Mouse (Mus musculus): ENCODE measurements around the gene Iqcf6. TPM values are rescaled to one million over a fixed set of nuclear protein-coding genes. Genes with fewer than 3 reads are reported as not detected.
"Not testable (repeated sequence)": the region's sequence is repeated elsewhere in the genome, so short reads cannot be mapped to it uniquely, and the experiment has no call there.

The Iqcf6 gene
- polyA plus RNA-seq, 1 experiment from 2014 or later: not detected

DNA sequence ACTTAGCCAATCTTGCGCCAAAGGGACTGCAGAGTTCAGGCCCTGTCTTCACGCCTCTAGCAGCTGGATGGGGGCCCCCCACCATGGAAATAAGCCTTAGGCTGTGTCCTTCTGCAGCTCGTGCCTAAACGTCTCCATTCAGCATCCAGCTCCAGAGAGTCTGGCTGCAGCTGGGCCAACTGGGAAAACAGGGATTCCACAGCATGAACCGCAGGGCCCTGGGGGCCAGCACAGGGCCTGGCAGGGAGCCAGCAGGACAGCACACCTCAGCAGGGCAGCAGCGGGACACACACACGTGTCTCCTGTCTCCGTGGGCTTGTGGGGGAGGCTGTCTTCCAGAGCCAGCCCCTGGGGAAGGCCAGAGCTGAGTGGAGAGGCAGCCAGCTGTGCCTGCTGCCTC is 1.4 kb downstream of the Iqcf6 start:
- 12% methylated on average over 8 of the region's 8 CpGs for WGBS
- H3K4me2 ChIP-seq, H3K9ac ChIP-seq, H3K27ac ChIP-seq, H3K36me3 ChIP-seq, H3K4me1 ChIP-seq, H3K9me3 ChIP-seq, H3K4me3 ChIP-seq, H3K27me3 ChIP-seq: not testable (repeated sequence)
- peak; percentile 25; the same call in 1 of the 2 replicates for ATAC-seq (ENCODE audit: insufficient number of reproducible peaks, low FRiP score, low TSS enrichment, low read depth)

DNA sequence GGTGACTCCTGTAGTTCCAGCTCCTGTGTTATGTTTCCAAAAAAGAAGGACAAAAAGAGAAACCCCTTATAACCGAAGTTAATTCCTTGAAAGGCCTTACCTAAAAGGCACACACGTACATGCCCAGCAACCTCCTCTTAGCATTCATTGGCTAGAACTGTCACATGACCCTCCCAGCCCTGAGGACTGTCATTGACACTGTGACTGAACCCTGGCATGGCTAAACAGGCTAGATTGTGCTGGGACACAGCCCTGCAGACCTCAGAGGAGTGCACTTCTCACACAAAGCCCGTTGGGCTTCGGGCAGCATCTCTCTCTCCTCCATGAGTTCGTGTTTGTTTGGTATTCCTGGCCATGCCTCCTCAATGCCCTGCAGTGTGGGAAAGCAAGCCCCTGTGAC is 5.8 kb downstream of the Iqcf6 start:
- H3K4me3 ChIP-seq: no peak overlapping the region
- H3K4me1 ChIP-seq: no peaks in the 10 kb centered on the region
- WGBS: 58% methylated on average over 5 of the region's 5 CpGs
- H3K9ac ChIP-seq: no peak overlapping the region
- no peak overlapping the region for H3K4me2 ChIP-seq
- H3K27me3 ChIP-seq: no peaks in the 10 kb centered on the region
- H3K9me3 ChIP-seq: no peaks in the 10 kb centered on the region
- no peak overlapping the region for H3K27ac ChIP-seq
- H3K36me3 ChIP-seq: no peaks in the 10 kb centered on the region
- no peak for ATAC-seq (ENCODE audit: insufficient number of reproducible peaks, low FRiP score, low TSS enrichment, low read depth)

DNA sequence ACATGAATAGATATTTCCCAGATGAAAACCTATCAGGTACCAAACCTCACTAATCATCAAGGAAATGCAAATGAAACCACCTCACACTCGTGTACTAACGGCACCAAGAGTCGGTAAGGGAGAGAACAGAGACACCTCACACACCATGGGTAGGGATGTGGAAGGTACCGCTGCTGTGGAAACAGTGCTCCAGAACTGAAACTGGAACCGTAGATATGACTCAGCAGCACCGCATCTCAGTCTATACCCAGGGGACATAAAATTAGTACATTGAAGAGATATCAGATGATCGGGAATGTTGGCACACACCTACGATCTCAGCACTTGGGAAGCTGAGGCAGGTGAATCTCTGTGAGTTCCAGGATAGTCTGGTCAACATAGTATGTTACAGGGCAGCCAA is 11.8 kb downstream of the Iqcf6 start:
- H3K4me2 ChIP-seq: no peak overlapping the region

DNA sequence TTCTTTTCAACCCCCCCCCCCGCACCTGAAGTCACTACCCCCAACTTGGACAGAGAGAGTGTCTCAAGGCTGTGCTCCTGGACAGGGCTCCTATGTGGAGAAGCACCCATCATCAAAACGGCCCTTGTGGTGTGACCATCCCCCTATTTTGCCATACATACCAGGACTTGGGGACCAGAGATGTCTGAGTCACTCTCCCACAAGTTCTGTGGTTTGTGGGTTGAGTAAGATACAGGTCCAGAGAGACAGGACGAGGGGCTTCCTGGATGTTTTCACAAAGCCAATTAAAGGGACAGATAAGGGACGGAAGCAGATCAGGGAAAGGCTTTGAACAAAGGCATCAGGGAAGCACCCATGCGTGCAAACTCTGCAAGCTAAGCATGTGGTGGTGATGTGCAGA is 15.0 kb downstream of the Iqcf6 start:
- WGBS: 61% methylated on average over 5 of the region's 5 CpGs
- no peak overlapping the region for H3K4me3 ChIP-seq
- ATAC-seq (ENCODE audit: insufficient number of reproducible peaks, low FRiP score, low TSS enrichment, low read depth): no peak
- H3K36me3 ChIP-seq: no peaks in the 10 kb centered on the region
- no peaks in the 10 kb centered on the region for H3K4me1 ChIP-seq
- H3K27me3 ChIP-seq: no peaks in the 10 kb centered on the region
- H3K9me3 ChIP-seq: no peaks in the 10 kb centered on the region
- no peak overlapping the region for H3K27ac ChIP-seq
- no peak overlapping the region for H3K4me2 ChIP-seq
- no peak overlapping the region for H3K9ac ChIP-seq

More for the DNA sequence above, 11.8 kb downstream of the Iqcf6 start:
- Histone ChIP-seq H3K4me3 (no peak overlapping the region), H3K27me3 (no peaks in the 10 kb centered on the region), H3K9ac (no peak overlapping the region), H3K27ac (no peak overlapping the region), H3K4me1 (no peaks in the 10 kb centered on the region), H3K36me3 (no peaks in the 10 kb centered on the region), H3K9me3 (no peaks in the 10 kb centered on the region)
- no peak for ATAC-seq (ENCODE audit: insufficient number of reproducible peaks, low FRiP score, low TSS enrichment, low read depth)
- 90% methylated on average over 8 of the region's 8 CpGs for WGBS

DNA sequence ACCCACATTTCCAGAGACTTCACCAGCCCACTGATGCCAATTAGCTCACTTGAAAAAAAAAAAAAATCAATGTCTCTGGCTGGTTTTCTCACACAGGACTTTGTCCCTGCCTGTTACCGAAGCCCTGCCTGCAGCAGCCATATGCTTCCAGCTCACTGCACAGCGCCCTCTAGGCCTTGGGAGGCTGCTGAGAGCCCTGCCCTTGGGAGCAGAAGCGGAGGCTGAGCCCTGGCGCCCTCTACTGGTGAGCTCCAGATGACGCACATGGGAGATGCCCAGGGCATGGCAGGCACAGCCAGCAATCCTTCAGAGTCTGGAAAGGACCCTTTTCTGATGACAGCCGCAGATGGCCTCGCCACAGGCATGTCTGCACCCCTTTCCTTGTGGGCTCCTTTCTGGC is 16.7 kb downstream of the Iqcf6 start:
- Histone ChIP-seq H3K27ac (no peak overlapping the region), H3K9ac (no peak overlapping the region), H3K4me3 (no peak overlapping the region), H3K27me3 (peaks cover 12% of the 10 kb centered on the region), H3K9me3 (no peaks in the 10 kb centered on the region), H3K36me3 (no peaks in the 10 kb centered on the region), H3K4me1 (no peaks in the 10 kb centered on the region), H3K4me2 (no peak overlapping the region)
- 29% methylated on average over 7 of the region's 7 CpGs for WGBS
- no peak for ATAC-seq (ENCODE audit: insufficient number of reproducible peaks, low FRiP score, low TSS enrichment, low read depth)

DNA sequence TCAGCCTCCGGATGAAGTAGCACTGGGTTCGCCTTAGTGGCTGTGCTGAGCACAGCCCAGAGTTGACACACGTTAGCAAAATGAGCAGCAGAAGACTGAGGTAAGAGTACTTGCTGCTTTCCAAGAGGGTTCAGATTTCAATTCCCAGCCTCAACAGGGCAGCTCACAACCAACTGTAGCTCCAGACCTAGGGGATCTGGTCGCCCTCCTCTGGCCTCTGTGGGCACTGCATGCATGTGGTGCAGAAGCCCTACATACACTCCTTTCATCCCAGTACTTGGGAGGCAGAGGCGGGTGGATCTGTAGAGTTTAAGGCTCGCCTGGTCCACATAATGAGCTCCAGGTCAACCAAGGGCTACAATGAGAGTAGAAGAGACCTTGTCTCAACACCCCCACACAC is 17.4 kb downstream of the Iqcf6 start:
- Histone ChIP-seq H3K36me3 (no peaks in the 10 kb centered on the region), H3K27ac (no peak overlapping the region), H3K4me2 (no peak overlapping the region), H3K9ac (no peak overlapping the region), H3K27me3 (peaks cover 12% of the 10 kb centered on the region), H3K4me3 (no peak overlapping the region), H3K4me1 (no peaks in the 10 kb centered on the region), H3K9me3 (no peaks in the 10 kb centered on the region)
- 67% methylated on average over 6 of the region's 6 CpGs for WGBS
- ATAC-seq (ENCODE audit: insufficient number of reproducible peaks, low FRiP score, low TSS enrichment, low read depth): no peak

DNA sequence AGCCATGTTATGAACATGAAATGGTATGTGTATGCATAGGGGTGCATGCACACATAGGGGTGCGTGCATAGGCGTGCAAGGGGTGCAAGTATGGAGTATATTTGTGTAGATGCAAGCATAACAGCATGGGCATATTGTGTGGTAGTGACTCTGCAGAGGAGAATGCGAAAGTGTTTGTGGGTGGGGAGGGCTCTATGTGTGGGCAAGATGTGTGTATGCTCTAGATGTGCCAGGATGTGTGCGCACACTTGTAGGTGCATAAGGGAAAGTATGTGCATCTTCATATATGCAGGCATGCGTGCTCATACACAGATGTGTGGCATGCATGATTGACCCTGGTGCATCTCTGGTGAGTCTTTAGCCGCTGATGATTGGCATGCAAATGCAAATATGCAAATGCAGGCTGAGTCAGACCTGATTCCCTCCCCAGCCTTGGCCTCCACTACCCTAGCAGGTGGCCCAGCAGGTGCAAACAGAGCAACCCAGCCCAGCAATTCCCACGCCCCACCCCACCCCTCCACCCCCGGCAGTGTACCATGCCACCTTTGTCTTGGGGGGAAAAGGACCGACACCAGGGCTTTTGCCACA is 19.4 kb downstream of the Iqcf6 start:
- no peak overlapping the region for H3K27ac ChIP-seq
- no peak overlapping the region for H3K4me2 ChIP-seq
- H3K9ac ChIP-seq: no peak overlapping the region
- ATAC-seq (ENCODE audit: insufficient number of reproducible peaks, low FRiP score, low TSS enrichment, low read depth): no peak
- H3K27me3 ChIP-seq: peaks cover 12% of the 10 kb centered on the region
- no peak overlapping the region for H3K4me3 ChIP-seq
- no peaks in the 10 kb centered on the region for H3K36me3 ChIP-seq
- 71% methylated on average over 9 of the region's 9 CpGs for WGBS
- H3K9me3 ChIP-seq: no peaks in the 10 kb centered on the region
- H3K4me1 ChIP-seq: no peaks in the 10 kb centered on the region

DNA sequence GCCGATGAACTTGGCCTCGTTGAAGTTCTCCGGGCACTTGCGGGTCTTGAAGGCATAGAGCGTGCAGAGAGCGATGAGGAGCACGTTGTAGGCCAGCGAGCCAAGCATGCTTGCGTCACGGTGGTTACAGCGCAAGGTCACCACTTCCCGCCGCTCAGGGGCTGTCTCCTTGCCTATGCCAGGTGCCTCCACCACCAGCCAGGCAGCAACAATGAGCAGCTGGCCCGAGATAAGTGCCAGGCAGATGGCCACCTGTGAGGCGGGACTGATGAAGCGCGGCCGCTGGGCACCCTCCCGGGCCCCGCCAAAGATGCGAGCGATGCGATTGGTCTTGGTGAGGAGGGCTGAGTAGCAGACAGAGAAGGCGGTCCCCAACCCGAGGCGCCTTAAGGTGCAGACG is 20.8 kb downstream of the Iqcf6 start:
- H3K4me1 ChIP-seq: no peaks in the 10 kb centered on the region
- H3K9ac ChIP-seq: no peak overlapping the region
- peaks cover 12% of the 10 kb centered on the region for H3K27me3 ChIP-seq
- no peak overlapping the region for H3K4me2 ChIP-seq
- no peak overlapping the region for H3K27ac ChIP-seq
- H3K9me3 ChIP-seq: no peaks in the 10 kb centered on the region
- WGBS: 68% methylated on average over 27 of the region's 27 CpGs
- no peak for ATAC-seq (ENCODE audit: insufficient number of reproducible peaks, low FRiP score, low TSS enrichment, low read depth)
- H3K4me3 ChIP-seq: no peak overlapping the region
- H3K36me3 ChIP-seq: no peaks in the 10 kb centered on the region

DNA sequence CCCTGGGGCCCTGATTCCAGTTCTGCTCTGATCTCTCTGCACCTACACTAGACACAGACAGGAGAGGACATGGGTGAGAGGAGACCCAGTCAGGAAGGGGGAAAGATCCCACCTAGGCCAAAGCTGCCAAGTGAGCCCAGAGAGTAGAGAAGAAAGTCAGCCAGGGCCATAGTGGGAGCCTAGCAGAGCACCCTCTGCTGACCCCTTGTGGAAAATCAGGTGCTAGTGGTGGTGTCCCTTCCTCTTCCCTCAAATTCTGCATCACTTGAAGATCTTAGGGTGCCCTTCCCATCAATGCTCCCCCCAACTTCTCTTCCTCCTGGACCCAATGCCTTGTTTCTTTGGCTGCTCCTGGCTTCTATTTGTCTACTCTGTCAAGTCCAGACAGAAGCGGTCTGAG is 26.3 kb downstream of the Iqcf6 start:
- Histone ChIP-seq H3K36me3 (peaks cover 2% of the 10 kb centered on the region; the same call in 1 of the 2 replicates), H3K9ac (no peak overlapping the region), H3K27me3 (peaks cover 36% of the 10 kb centered on the region), H3K9me3 (no peaks in the 10 kb centered on the region), H3K4me1 (peaks cover 10% of the 10 kb centered on the region), H3K4me2 (no peak overlapping the region), H3K4me3 (no peak overlapping the region), H3K27ac (no peak overlapping the region)
- 61% methylated on average over 1 of the region's 1 CpGs for WGBS
- no peak for ATAC-seq (ENCODE audit: insufficient number of reproducible peaks, low FRiP score, low TSS enrichment, low read depth)

DNA sequence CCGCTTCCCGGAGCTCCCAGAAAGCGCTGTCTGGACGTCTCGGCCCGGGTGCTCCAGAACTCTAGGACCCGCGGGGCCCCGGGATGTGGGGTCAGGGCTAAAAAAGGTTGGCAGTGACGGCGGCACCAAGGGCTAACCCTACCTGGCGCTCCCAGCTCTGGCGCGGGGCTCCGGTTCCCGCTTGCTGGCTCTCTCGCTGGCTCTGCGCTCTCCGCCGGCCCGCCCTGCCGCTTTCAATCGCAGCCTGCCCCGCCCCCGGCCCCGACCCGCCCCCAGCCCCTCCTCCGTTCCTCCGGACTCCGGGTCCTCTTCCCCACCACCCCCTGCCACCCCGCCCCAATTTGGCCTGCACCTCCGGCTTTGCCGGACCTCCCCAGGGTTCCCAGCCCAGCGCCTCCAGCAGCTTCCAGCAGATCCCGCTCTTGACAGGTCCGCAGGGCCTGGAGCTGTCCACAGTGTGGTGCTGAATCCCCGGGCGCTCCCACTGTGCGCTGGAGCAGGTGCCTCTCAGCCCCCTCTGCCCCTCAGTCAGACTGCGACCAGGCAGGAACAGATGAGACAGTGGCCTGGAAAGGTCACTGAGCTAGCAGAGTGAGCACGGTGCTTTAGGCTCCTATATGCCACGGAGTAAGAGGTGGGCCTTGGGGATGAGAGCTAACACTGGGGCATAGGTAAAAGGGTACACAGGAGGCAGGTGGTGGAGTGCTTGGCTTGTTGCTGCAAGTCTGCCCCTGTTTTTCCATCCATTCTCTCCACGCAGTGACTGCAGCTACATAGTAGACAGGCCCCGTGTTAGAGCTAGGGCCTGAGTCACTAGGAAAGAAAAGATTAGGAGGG is 29.7 kb downstream of the Iqcf6 start, which contains the start of gene Grm2:
Gene Grm2, minus strand, starts transcription at position 199 of the 837 bp plus-strand sequence.
- Histone ChIP-seq H3K9ac (no peak within 1 kb of the TSS), H3K27me3 (peaks cover 33% of the 10 kb centered on the region)
- WGBS: 3% methylated on average over 40 of the region's 44 CpGs

DNA sequence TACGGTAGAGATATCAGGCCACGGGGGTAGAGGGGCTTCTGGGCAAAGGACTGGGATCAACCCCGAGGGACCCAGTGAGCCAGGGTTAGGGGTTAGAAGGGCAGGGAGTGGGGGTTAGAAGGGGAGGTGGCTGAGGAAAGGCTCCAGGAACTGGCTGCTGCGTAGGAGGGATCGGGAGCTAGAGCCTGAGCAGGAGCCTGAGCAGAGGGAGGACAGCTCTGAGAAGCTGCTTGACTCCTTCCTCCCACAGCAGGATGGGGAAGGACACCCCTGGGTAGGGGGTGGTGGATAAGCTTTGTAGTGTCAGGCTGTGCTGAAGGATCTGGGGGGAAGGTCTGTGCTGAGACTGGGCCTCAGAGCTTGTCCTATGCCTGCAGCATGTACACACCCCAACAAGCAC is 30.4 kb downstream of the Iqcf6 start:
- Histone ChIP-seq H3K36me3 (peaks cover 43% of the 10 kb centered on the region), H3K9ac (no peak overlapping the region), H3K27me3 (peaks cover 33% of the 10 kb centered on the region), H3K4me2 (no peak overlapping the region), H3K4me1 (peaks cover 10% of the 10 kb centered on the region), H3K9me3 (no peaks in the 10 kb centered on the region), H3K27ac (no peak overlapping the region), H3K4me3 (no peak overlapping the region)
- 44% methylated on average over 5 of the region's 5 CpGs for WGBS
- no peak for ATAC-seq (ENCODE audit: insufficient number of reproducible peaks, low FRiP score, low TSS enrichment, low read depth)

More for the DNA sequence above, 29.7 kb downstream of the Iqcf6 start, which contains the start of gene Grm2:
- Histone ChIP-seq H3K4me1 (peaks cover 10% of the 10 kb centered on the region), H3K36me3 (peaks cover 36% of the 10 kb centered on the region), H3K4me3 (peak within 1 kb of the TSS; percentile 30), H3K4me2 (peak within 1 kb of the TSS; percentile 67), H3K9me3 (no peaks in the 10 kb centered on the region), H3K27ac (no peak within 1 kb of the TSS)
- no peak; the same call in 1 of the 2 replicates for ATAC-seq (ENCODE audit: insufficient number of reproducible peaks, low FRiP score, low TSS enrichment, low read depth)

DNA sequence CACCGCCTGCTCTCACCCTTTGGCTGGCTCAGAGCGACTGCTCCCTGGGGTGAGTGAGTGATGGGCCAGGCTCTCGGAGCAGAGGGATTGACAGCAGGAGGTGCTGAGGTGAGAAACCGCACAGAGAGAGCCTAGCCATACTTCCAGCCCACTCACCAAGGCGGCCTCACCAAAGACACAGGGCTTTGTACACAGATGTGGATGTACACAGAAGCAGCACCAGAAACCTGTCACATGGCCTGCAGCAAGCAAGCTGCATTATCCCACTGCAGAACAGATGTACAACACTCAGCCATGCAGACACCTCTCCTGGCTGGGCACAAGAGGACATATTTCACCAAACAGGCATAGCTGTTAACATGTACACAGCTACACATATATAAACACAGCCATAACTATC is 31.2 kb downstream of the Iqcf6 start:
- peaks cover 51% of the 10 kb centered on the region for H3K36me3 ChIP-seq
- H3K27ac ChIP-seq: no peak overlapping the region
- H3K4me2 ChIP-seq: no peak overlapping the region
- ATAC-seq (ENCODE audit: insufficient number of reproducible peaks, low FRiP score, low TSS enrichment, low read depth): no peak
- H3K27me3 ChIP-seq: peaks cover 29% of the 10 kb centered on the region
- no peak overlapping the region for H3K9ac ChIP-seq
- H3K9me3 ChIP-seq: no peaks in the 10 kb centered on the region
- peaks cover 10% of the 10 kb centered on the region for H3K4me1 ChIP-seq
- 31% methylated on average over 5 of the region's 5 CpGs for WGBS
- H3K4me3 ChIP-seq: no peak overlapping the region
